Mouse (Mus musculus): ENCODE results near the gene Rai14. TPM values are rescaled to one million over a fixed set of nuclear protein-coding genes. Genes with fewer than 3 reads are reported as not detected.

The Rai14 gene
- polyA plus RNA-seq, 1 experiment from 2014 or later: 4.3 TPM

- Histone ChIP-seq H3K4me1 (replicated peaks) (peaks cover 6% of the 10 kb centered on the region), H3K36me3 (no peaks in the 10 kb centered on the region), H3K9ac (no peak overlapping the region), H3K27me3 (no peaks in the 10 kb centered on the region), H3K27ac (no peak overlapping the region), H3K4me2 (no peak overlapping the region), H3K4me3 (replicated peaks) (no peak overlapping the region), H3K9me3 (replicated peaks) (no peaks in the 10 kb centered on the region)
- WGBS (ENCODE audit: insufficient replicate concordance): 66% methylated on average over 10 of the region's 10 CpGs
- no peak for ATAC-seq (ENCODE audit: low read depth)
- no peak for DNase-seq
Observed at GRCm38 (mm10) chr15:10668120-10668900, 46.1 kb downstream of the Rai14 start.

- H3K36me3 ChIP-seq: no peaks in the 10 kb centered on the region
Observed at GRCm38 (mm10) chr15:10665816-10666215, 48.6 kb downstream of the Rai14 start.

GRCm38 (mm10) chr15:10664529-10664898 is 49.9 kb downstream of the Rai14 start:
- no peak for DNase-seq
- no peak for ATAC-seq (ENCODE audit: low read depth)
- peaks cover 6% of the 10 kb centered on the region; the same call in 1 of the 2 replicates for H3K4me1 ChIP-seq (replicated peaks)
- H3K27ac ChIP-seq: no peak overlapping the region
- no peak overlapping the region for H3K4me3 ChIP-seq (replicated peaks)
- H3K9me3 ChIP-seq (replicated peaks): no peaks in the 10 kb centered on the region
- 53% methylated on average over 5 of the region's 5 CpGs for WGBS (ENCODE audit: insufficient replicate concordance)
- no peak overlapping the region for H3K4me2 ChIP-seq
- H3K27me3 ChIP-seq: no peaks in the 10 kb centered on the region
- H3K9ac ChIP-seq: no peak overlapping the region
- H3K36me3 ChIP-seq: no peaks in the 10 kb centered on the region

More at GRCm38 (mm10) chr15:10665816-10666215, 48.6 kb downstream of the Rai14 start:
- Histone ChIP-seq H3K9me3 (replicated peaks) (no peaks in the 10 kb centered on the region), H3K4me3 (replicated peaks) (no peak overlapping the region), H3K4me1 (replicated peaks) (peaks cover 6% of the 10 kb centered on the region; the same call in 1 of the 2 replicates), H3K27ac (no peak overlapping the region), H3K27me3 (no peaks in the 10 kb centered on the region), H3K9ac (no peak overlapping the region), H3K4me2 (no peak overlapping the region)
- ATAC-seq (ENCODE audit: low read depth): no peak
- 71% methylated on average over 8 of the region's 8 CpGs for WGBS (ENCODE audit: insufficient replicate concordance)
- DNase-seq: no peak

GRCm38 (mm10) chr15:10663793-10664528 is 50.5 kb downstream of the Rai14 start:
- DNase-seq: no peak
- 60% methylated on average over 5 of the region's 5 CpGs for WGBS (ENCODE audit: insufficient replicate concordance)
- no peaks in the 10 kb centered on the region for H3K36me3 ChIP-seq
- no peak overlapping the region for H3K9ac ChIP-seq
- H3K9me3 ChIP-seq (replicated peaks): no peaks in the 10 kb centered on the region
- H3K4me1 ChIP-seq (replicated peaks): peaks cover 6% of the 10 kb centered on the region; the same call in 1 of the 2 replicates
- no peak for ATAC-seq (ENCODE audit: low read depth)
- H3K27ac ChIP-seq: no peak overlapping the region
- H3K4me3 ChIP-seq (replicated peaks): no peak overlapping the region
- H3K4me2 ChIP-seq: no peak overlapping the region
- H3K27me3 ChIP-seq: no peaks in the 10 kb centered on the region

GRCm38 (mm10) chr15:10661961-10662606 is 52.3 kb downstream of the Rai14 start:
- 33% methylated on average over 3 of the region's 3 CpGs for whole genome bisulfite sequencing (ENCODE audit: insufficient replicate concordance)
- H3K4me3 ChIP-seq (replicated peaks): no peak overlapping the region
- no peaks in the 10 kb centered on the region for H3K9me3 ChIP-seq (replicated peaks)
- ATAC-seq (ENCODE audit: low read depth): no peak
- no peak for DNase-seq
- H3K4me2 ChIP-seq: no peak overlapping the region
- no peak overlapping the region for H3K27ac ChIP-seq
- no peaks in the 10 kb centered on the region for H3K36me3 ChIP-seq
- H3K27me3 ChIP-seq: no peaks in the 10 kb centered on the region
- H3K4me1 ChIP-seq (replicated peaks): peaks cover 6% of the 10 kb centered on the region; the same call in 1 of the 2 replicates
- no peak overlapping the region for H3K9ac ChIP-seq

GRCm38 (mm10) chr15:10658803-10659202 is 55.6 kb downstream of the Rai14 start:
- peaks cover 6% of the 10 kb centered on the region; the same call in 1 of the 2 replicates for H3K4me1 ChIP-seq (replicated peaks)
- H3K9ac ChIP-seq: no peak overlapping the region
- DNase-seq: no peak
- no peaks in the 10 kb centered on the region for H3K36me3 ChIP-seq
- no peak overlapping the region for H3K4me2 ChIP-seq
- H3K9me3 ChIP-seq (replicated peaks): no peaks in the 10 kb centered on the region
- 73% methylated on average over 2 of the region's 2 CpGs for WGBS (ENCODE audit: insufficient replicate concordance)
- no peaks in the 10 kb centered on the region for H3K27me3 ChIP-seq
- ATAC-seq (ENCODE audit: low read depth): no peak
- no peak overlapping the region for H3K4me3 ChIP-seq (replicated peaks)
- H3K27ac ChIP-seq: no peak overlapping the region

- no peak overlapping the region for H3K27ac ChIP-seq
Observed at GRCm38 (mm10) chr15:10656146-10656545, 58.3 kb downstream of the Rai14 start.

GRCm38 (mm10) chr15:10655151-10655905 is 59.1 kb downstream of the Rai14 start:
- Histone ChIP-seq H3K36me3 (no peaks in the 10 kb centered on the region), H3K27ac (no peak overlapping the region), H3K27me3 (no peaks in the 10 kb centered on the region), H3K4me2 (no peak overlapping the region), H3K9me3 (replicated peaks) (no peaks in the 10 kb centered on the region), H3K9ac (no peak overlapping the region), H3K4me3 (replicated peaks) (no peak overlapping the region), H3K4me1 (replicated peaks) (no peaks in the 10 kb centered on the region)
- WGBS (ENCODE audit: insufficient replicate concordance): 42% methylated on average over 8 of the region's 8 CpGs
- no peak for DNase-seq
- no peak for ATAC-seq (ENCODE audit: low read depth)

More at GRCm38 (mm10) chr15:10656146-10656545, 58.3 kb downstream of the Rai14 start:
- ATAC-seq (ENCODE audit: low read depth) (no peak), DNase-seq (no peak)
- Histone ChIP-seq H3K4me1 (replicated peaks) (no peaks in the 10 kb centered on the region), H3K9ac (no peak overlapping the region), H3K4me3 (replicated peaks) (no peak overlapping the region), H3K36me3 (no peaks in the 10 kb centered on the region), H3K4me2 (no peak overlapping the region), H3K27me3 (no peaks in the 10 kb centered on the region), H3K9me3 (replicated peaks) (no peaks in the 10 kb centered on the region)
- 72% methylated on average over 5 of the region's 5 CpGs for WGBS (ENCODE audit: insufficient replicate concordance)

GRCm38 (mm10) chr15:10654696-10655095 is 59.7 kb downstream of the Rai14 start:
- Histone ChIP-seq H3K9ac (no peak overlapping the region), H3K36me3 (no peaks in the 10 kb centered on the region), H3K9me3 (replicated peaks) (no peaks in the 10 kb centered on the region), H3K4me3 (replicated peaks) (no peak overlapping the region), H3K4me1 (replicated peaks) (no peaks in the 10 kb centered on the region), H3K4me2 (no peak overlapping the region), H3K27ac (no peak overlapping the region), H3K27me3 (no peaks in the 10 kb centered on the region)
- WGBS (ENCODE audit: insufficient replicate concordance): 59% methylated on average over 1 of the region's 1 CpGs
- DNase-seq (no peak), ATAC-seq (ENCODE audit: low read depth) (no peak)

- Histone ChIP-seq H3K36me3 (no peaks in the 10 kb centered on the region), H3K27ac (no peak overlapping the region), H3K9ac (no peak overlapping the region), H3K4me1 (replicated peaks) (peaks cover 9% of the 10 kb centered on the region), H3K4me3 (replicated peaks) (no peak overlapping the region), H3K4me2 (no peak overlapping the region), H3K9me3 (replicated peaks) (no peaks in the 10 kb centered on the region), H3K27me3 (no peaks in the 10 kb centered on the region)
- WGBS (ENCODE audit: insufficient replicate concordance): 69% methylated on average over 2 of the region's 2 CpGs
- no peak for DNase-seq
- ATAC-seq (ENCODE audit: low read depth): no peak
Observed at GRCm38 (mm10) chr15:10652931-10653475, 61.4 kb downstream of the Rai14 start.

Measured in liver, embryonic 13.5 days (tissue).